Mouse (Mus musculus): ENCODE measurements around the gene Sirt4.
A peak's percentile ranks its signal among the peaks of the same experiment; 100 is the strongest.
"Not testable (repeated sequence)": the region's sequence is repeated elsewhere in the genome, so short reads cannot be mapped to it uniquely, and the experiment has no call there.

The Sirt4 gene

GRCm38 (mm10) chr5:115465642-115466420, 18.7 kb downstream of the Sirt4 start, which contains the start of gene Pla2g1b:
Gene Pla2g1b, plus strand, starts transcription at chr5:115466262.
- DNase-seq, result no peak

GRCm38 (mm10) chr5:115464408-115465115, 20.0 kb downstream of the Sirt4 start:
- no peak for DNase-seq

GRCm38 (mm10) chr5:115458918-115459317, 25.6 kb downstream of the Sirt4 start:
- no peak for DNase-seq

- no peak for DNase-seq
Observed at GRCm38 (mm10) chr5:115455838-115456237, 28.7 kb downstream of the Sirt4 start.

- no peak for DNase-seq
Observed at GRCm38 (mm10) chr5:115454422-115455090, 30.0 kb downstream of the Sirt4 start.

- no peak for DNase-seq
Observed at GRCm38 (mm10) chr5:115450410-115451317, 33.9 kb downstream of the Sirt4 start.

GRCm38 (mm10) chr5:115449247-115449646, 35.3 kb downstream of the Sirt4 start:
- DNase-seq, result no peak

GRCm38 (mm10) chr5:115447108-115447507, 37.4 kb downstream of the Sirt4 start:
- no peak for DNase-seq

GRCm38 (mm10) chr5:115444130-115444529, 40.4 kb downstream of the Sirt4 start:
- no peak for DNase-seq

GRCm38 (mm10) chr5:115442663-115443062, 41.9 kb downstream of the Sirt4 start:
- DNase-seq, result not testable (repeated sequence)

GRCm38 (mm10) chr5:115441205-115441849, 43.2 kb downstream of the Sirt4 start:
- peak; percentile 74 for DNase-seq

GRCm38 (mm10) chr5:115438667-115439066, 45.9 kb downstream of the Sirt4 start:
- no peak for DNase-seq

- no peak for DNase-seq
Observed at GRCm38 (mm10) chr5:115437945-115438315, 46.6 kb downstream of the Sirt4 start.

- no peak for DNase-seq
Observed at GRCm38 (mm10) chr5:115437242-115437944, 47.1 kb downstream of the Sirt4 start.

GRCm38 (mm10) chr5:115436421-115437124, 48.0 kb downstream of the Sirt4 start:
- peak; percentile 89 for DNase-seq

- no peak for DNase-seq
Observed at GRCm38 (mm10) chr5:115435755-115436379, 48.7 kb downstream of the Sirt4 start.

- no peak for DNase-seq
Observed at GRCm38 (mm10) chr5:115434853-115435754, 49.4 kb downstream of the Sirt4 start.

GRCm38 (mm10) chr5:115434280-115434852, 50.2 kb downstream of the Sirt4 start:
- DNase-seq, result no peak

GRCm38 (mm10) chr5:115433191-115433590, 51.3 kb downstream of the Sirt4 start:
- DNase-seq, result no peak
